Mouse (Mus musculus) c-Kit-positive CD71-positive TER-119-positive erythroid progenitor cells, embryonic 14.5 days (primary cell): ENCODE data around the gene Tbc1d14.

ENCODE experiments used
- DNase-seq: peaks from one replicate; pipeline ENCODE4 v3.0.0-alpha.2; 2013; ENCODE audit warnings: low spot score

The Tbc1d14 gene

DNA sequence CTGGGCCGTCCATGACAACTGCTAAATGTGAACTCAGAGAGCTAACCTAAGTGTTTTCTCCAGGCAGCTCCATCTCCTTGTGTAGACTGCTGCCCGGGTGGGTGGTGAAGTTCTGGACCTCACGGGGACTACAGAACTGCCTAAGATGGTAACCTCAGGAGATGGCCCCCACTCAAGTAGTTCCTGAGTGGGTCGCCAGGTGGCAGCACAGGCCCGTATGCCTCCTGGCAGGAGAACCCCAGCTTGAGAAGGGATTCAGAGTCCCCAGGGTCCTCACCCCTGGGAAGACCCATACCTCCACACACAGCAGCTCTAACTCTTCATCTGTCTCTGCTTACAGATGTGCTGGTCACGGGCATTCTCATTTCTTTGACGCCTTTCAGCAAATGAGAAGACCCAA is 130.3 kb downstream of the Tbc1d14 start:
- peak; percentile 71 for DNase-seq

DNA sequence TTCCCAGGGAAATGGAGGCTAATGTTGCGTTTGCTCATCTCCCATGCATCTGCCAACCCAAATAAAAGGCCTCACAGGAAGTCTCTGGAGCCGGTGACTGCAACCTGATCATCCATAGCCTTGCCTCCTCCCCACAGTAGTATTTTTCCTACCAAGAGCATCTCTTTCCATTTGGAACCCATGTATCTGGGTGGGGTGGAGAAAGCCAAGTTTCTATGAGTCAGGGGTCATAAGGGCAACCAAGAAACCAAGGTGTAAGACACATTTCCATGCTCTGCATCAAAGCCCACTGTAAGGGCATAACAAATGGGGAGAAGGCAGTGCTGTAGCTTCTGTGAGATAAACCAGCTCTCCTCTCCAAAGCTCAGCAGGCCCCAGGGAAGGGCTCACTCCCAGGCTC is 131.8 kb downstream of the Tbc1d14 start:
- no peak for DNase-seq

DNA sequence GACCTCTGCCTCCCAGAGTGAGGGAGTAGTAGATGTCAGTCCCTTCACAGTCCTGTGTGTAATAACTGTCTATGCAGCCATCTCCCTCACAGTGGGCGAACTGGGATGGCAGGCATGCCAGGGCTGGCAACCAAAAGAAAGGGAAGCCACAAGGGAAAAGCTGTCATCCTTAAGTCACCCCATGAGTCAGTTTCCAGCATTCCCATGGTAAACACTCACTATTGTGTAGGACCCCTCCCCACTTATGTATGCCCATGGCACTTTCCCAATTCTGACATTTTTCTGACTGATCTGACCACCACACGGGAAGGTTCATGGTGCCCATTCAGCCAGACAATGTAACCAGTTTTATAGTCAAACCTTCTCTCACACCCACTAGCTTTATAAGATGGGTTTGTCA is 132.4 kb downstream of the Tbc1d14 start:
- no peak for DNase-seq

DNA sequence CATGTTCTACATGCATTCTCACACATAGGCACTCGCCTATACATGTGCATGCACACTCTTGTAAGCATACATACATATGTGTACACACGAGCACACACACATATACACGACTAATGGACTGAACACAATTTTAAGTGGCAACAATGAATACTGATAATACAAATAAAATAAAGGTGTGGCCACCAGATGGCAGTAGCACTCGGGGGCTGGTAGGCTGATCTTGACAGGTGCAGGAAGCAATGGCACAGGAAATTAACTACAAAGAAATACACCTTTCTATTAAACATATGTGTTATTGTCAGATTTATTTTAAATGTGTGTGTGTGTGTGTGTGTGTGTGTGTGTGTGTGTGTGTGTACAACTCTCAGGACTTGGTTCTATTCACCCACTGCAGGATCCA is 134.2 kb downstream of the Tbc1d14 start:
- peak; percentile 52 for DNase-seq

DNA sequence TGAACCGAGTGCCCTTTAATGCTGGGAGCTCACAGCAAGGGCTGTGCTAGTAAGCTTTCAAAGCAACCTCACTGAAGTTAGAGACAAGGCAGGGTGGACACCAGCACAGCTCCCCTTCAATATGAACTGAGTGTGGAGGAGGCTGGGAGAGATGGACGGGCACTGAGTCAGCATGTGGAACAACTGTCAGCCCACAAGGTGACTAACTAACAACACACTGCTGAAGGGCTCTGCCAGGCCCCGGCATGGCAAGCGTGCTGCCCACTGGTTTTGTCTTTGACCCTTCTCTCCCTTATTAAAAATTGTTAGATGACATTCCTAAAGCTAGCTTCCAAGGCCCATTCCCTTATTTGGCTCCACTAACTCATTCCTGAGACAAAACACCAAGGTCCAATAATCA is 135.4 kb downstream of the Tbc1d14 start:
- no peak for DNase-seq

DNA sequence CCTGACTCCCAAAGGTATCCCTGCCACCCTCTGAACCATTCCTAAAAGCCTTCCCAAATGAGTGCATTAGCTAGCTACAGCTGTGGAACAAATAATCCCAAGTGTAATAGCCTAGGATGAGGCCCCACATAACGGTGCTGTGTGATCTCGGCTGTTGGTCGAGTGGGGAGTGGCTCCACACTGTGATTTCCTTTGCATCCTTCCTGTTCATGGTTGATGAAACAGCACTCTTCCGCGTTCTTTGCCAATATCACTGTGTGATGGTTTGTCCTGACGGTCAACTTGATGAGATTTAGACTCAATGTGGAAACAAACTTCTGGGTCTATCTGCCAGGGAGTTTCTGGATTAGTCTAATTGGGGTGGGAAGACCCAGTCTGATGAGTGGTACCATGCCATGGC is 140.3 kb downstream of the Tbc1d14 start:
- DNase-seq, result no peak

DNA sequence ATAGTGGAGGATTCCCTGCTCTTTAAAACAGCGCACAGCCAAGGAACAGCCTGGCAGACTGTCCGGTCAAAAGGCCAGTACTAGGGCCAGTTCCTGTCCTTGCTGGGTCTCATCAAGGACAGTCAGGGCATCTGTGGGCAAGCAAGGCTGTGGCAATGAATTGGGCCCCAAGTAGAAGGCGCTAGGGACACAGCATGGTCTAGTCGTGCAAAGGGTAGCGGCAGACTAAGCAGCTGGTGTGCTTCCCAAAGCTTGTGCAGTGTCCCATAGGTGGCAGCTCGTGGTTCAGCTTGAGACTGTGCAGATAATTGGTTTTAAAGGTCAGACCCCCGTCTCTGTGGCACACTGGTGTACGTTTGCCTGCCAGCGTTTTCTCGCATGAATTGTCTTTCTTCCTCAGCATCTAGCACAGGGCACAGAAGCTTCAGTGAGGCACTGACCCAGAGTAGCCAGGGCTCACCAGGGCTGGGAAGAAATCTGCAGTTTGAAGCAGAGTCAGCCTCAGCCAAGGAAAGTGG is 141.1 kb downstream of the Tbc1d14 start:
- DNase-seq, result no peak

DNA sequence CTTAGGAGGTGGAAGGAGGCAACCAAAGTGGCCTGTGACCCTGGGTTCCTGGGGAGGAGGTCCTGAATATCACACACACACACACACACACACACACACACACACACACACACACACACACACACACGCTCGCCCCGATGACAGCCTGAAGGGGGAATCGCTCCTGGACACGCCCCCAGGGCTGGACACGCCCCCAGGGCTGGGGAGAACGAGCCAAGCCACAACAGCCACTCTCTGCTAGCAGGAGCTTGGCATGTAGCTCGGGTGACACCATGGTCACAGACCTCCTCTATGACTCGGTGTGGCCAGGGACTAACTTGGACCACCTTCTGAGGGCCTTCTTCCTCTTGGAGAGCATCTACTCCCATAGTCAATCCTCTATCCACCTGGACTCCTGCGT is 142.0 kb downstream of the Tbc1d14 start:
- DNase-seq, result no peak

DNA sequence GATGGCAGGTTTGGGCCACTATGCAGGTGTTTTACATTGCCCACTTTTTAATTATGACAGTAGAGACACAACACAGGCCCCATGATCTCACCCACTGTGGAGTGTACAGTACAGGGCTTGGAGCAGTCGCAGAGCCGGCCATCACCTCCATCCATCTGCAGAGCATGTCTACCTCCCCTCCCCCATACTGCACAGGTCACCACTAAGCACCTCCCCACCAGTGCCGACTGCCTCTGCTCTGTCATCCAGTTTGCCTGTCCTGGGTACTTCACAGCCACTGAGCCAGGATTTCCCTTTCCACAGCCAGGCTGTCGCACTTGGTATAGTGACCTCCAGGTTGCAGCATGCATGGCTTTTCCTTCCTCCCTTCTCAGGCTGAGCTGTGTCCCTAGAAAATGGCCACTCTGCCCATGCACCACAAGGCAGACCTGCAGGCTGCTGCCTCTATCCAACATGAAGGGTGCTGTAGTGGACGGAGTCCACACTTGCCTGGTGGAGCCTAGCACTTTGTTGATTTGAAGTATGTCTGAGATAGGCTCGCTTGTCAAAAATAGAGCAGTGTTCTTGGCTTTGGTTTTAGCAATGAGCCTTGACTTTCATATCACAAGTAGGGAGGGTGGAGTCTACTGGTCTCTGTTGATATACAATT is 143.2 kb downstream of the Tbc1d14 start:
- DNase-seq, result no peak

DNA sequence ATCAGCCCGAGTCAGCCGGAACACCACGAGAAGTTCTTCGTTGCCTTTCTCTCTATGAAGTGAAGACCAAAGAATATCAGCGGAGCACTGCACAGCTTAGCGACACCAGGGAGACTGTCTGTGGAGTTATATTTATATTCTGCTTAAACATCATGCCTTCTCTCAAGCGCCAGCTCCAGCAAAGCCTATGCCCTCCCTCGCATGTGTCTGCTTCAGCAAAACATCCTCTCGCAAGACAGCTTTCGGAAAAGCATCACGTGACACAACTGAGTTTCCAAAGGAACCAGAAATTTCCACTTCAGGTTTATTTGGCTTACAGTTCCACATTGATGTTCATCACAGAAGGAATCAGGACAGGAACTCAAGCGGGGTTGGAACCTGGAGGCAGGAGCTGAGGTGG is 145.2 kb downstream of the Tbc1d14 start:
- DNase-seq, result no peak

DNA sequence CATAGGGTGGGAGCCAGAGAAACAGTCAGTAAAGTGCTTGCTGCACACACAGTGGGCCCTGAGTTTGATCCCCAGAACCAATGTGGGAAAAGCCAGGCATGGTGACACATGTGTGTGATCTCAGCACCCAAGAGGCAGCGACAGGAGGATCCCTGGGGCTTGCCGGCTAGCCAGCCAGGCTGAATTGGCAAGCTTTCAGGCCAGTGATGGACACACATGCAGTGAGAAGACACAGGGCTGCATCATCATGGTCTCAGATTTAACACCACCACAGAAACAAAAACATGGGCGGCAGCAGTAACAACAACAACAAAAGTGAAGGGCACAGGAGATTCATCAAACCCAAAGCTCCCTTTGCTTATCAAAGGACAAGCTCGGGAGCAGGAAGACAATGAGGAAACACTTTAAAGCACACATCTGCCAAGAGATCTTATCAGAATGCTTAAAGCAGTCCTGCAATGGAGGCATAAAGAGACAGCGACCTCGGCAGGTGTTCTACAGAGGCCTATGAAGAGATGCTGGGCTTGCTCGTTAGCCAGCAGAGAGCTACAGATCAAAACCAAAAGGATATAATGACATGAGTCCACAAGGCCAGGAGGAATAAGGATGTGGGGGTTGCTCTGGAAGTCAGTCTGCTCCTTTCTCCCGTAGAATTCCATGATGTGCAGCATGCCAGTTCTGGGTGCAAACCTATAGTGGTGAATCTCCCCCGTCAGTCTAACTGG is 146.7 kb downstream of the Tbc1d14 start:
- DNase-seq, result no peak

DNA sequence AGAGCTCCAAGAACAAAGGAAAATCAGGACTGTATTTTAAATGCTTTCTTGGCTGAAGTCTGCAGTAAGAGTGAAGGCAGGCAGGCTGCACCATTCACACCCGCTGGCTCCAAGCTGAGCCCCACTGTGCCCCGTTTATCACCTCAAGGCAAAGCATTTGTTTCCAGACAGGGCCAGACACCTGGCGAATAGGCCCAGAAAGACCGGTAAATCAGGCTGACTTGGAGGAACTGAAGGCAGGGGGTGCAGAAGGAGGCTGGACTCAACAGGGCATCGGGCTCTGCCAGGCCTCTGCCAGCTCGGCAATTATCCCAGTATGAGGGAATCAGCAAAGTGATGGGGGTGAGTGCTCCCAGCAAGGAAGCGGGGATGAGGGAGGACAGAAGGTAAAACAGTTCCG is 148.0 kb downstream of the Tbc1d14 start:
- DNase-seq, result no peak

DNA sequence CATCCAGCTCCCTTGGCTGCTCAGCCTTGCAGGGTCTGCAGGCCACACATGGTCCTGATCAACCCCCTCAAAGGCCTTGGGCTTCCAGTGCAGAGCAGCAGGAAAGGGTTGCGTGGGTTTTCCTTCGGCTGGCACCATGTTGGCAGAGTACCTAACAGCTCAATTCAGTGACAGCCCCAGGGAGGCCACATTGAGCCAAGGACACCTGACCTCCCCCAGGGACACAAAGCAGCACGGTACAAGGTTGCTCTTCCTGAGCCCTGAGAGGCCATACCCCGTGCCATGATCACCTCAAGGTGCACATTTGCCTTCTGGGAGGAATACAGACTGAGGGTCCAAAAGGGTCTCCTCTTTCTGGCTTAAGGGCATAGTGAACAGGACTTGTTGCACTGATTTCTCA is 148.5 kb downstream of the Tbc1d14 start:
- no peak for DNase-seq

DNA sequence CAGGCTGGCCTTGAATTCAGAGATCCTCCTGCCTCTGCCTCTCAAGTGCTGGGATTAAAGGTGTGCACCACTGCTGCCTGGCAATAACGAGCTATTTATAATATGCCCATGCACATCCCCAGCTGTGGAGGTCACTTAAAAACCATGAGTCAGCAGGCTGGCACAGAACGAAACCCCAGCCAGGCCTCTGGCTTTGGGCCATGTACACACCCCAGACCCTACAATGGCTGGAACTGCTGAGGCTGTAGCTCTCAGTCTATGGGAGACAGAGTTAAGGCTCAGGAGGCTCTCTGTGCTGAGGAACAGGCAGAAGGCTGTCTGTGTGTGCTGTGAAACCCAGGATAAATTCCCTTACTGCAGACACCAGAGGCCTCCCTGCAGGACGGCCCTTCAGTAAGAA is 152.3 kb downstream of the Tbc1d14 start:
- no peak for DNase-seq
